Mouse (Mus musculus) intestine, embryonic 14.5 days (tissue): ENCODE measurements at regions not wholly inside any gene's neighbourhood (a gene's known extent, or its start where the extent isn't known, plus 50 kb on each side); places are given as distances from the start of the nearest gene placed in this dataset.

Experiments used
- ATAC-seq: fragments of 200-750 bp; cut with Nextera tagmentation; replicated peaks from 2 replicates; pipeline ENCODE4 v1.8.0; 2017; ENCODE audit warnings: low read depth, moderate number of reproducible peaks, moderate TSS enrichment, moderate library complexity; ENCODE audit not compliant: low FRiP score, low TSS enrichment
- DNase-seq: peaks from one replicate; pipeline ENCODE4 v3.0.0-alpha.2; 2018; ENCODE audit warnings: low spot score
- H3K27ac ChIP-seq: fragments of 300-500 bp; sonication (generic); 2 replicates; pipeline ENCODE4 v1.5.1; 2014; ENCODE audit warnings: low read depth, mild to moderate bottlenecking, control low read depth
- H3K27me3 ChIP-seq: fragments of 300-500 bp; sonication (generic); replicated peaks from 2 replicates; pipeline ENCODE4 v1.6.1; 2014; ENCODE audit warnings: low read length, control low read depth; ENCODE audit not compliant: control insufficient read depth, insufficient read depth
- H3K36me3 ChIP-seq: fragments of 300-500 bp; sonication (generic); 2 replicates; pipeline ENCODE4 v1.6.1; 2014; ENCODE audit warnings: low read length, control low read depth; ENCODE audit not compliant: control insufficient read depth, insufficient read depth
- H3K4me1 ChIP-seq: fragments of 300-500 bp; sonication (generic); replicated peaks from 2 replicates; pipeline ENCODE4 v1.6.1; 2014; ENCODE audit warnings: low read length, control low read depth, mixed read lengths; ENCODE audit not compliant: control insufficient read depth, insufficient read depth
- H3K4me2 ChIP-seq: fragments of 300-500 bp; sonication (generic); 2 replicates; pipeline ENCODE4 v1.6.1; 2014; ENCODE audit warnings: low read length
- H3K4me3 ChIP-seq: fragments of 300-500 bp; sonication (generic); 2 replicates; pipeline ENCODE4 v1.5.1; 2014; ENCODE audit warnings: low read depth, low read length, control low read depth, mixed read lengths
- H3K9ac ChIP-seq: fragments of 300-500 bp; sonication (generic); 2 replicates; pipeline ENCODE4 v1.6.1; 2014; ENCODE audit warnings: mild to moderate bottlenecking, low read length
- H3K9me3 ChIP-seq: fragments of 300-500 bp; sonication (generic); 2 replicates; pipeline ENCODE4 v1.6.1; 2016; ENCODE audit warnings: low read length, control low read depth; ENCODE audit not compliant: control insufficient read depth
- whole genome bisulfite sequencing: fragments of 180-500 bp; shearing (Covaris S2); extraction: QIAGEN DNeasy Blood & Tissue Kit; methylation state at CpG from one replicate; pipeline ENCODE4 v1.1.7; 2014; 5-methylcytosine and 5-hydroxymethylcytosine counted together

DNA sequence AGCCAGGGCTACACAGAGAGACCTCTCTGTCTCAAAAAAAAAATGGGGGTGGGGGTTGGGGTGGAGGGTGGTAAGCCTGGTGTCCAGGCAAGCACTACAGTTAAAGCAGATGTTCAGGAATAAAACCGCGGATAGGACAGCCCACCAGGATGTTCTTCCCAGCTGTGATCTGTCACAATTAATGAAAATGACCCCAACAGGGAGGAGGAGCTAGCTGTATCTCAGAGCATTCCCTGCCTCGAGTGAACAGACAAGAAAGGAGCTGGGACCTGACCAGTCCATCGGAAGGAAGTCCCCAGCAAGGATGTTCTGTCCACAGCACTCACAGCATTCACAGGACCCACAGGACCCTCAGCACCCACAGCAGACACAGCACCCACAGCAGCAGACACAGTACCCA, 80.4 kb downstream of the Utp6 start:
- no peak overlapping the region for H3K4me3 ChIP-seq
- H3K4me2 ChIP-seq: no peak overlapping the region
- no peak overlapping the region for H3K9ac ChIP-seq
- ATAC-seq: no peak
- H3K9me3 ChIP-seq: no peaks in the 10 kb centered on the region
- H3K27ac ChIP-seq: no peak overlapping the region
- no peak for DNase-seq
- no peaks in the 10 kb centered on the region for H3K36me3 ChIP-seq
- H3K4me1 ChIP-seq: peaks cover 5% of the 10 kb centered on the region; the same call in 1 of the 2 replicates
- H3K27me3 ChIP-seq: no peaks in the 10 kb centered on the region
- 46% methylated on average over 4 of the region's 4 CpGs for WGBS

DNA sequence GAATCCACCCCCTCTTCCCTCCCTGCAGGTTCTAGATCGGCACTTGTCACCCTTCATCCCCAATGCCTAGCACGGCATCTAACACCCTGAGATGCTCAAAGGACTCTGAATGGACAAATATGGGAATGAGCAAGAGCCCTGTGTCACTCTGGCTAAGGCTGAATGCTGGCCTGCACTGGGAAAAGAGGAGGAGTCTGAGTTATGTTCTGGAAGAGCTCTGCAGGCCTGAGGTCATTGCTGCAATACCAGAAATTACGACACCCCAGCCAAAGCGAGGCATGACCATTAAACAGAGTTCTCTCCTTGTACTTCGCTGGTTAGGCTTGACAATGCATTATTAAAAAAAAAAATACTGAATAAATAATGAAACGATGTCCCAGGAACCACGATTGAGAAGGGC, 84.1 kb downstream of the Utp6 start:
- H3K9ac ChIP-seq: no peak overlapping the region
- DNase-seq: no peak
- H3K27me3 ChIP-seq: no peaks in the 10 kb centered on the region
- peaks cover 5% of the 10 kb centered on the region; the same call in 1 of the 2 replicates for H3K4me1 ChIP-seq
- no peak overlapping the region for H3K4me2 ChIP-seq
- 48% methylated on average over 7 of the region's 7 CpGs for WGBS
- no peak for ATAC-seq
- H3K4me3 ChIP-seq: no peak overlapping the region
- H3K27ac ChIP-seq: peak overlapping the region; percentile 79
- H3K9me3 ChIP-seq: no peaks in the 10 kb centered on the region
- no peaks in the 10 kb centered on the region for H3K36me3 ChIP-seq

DNA sequence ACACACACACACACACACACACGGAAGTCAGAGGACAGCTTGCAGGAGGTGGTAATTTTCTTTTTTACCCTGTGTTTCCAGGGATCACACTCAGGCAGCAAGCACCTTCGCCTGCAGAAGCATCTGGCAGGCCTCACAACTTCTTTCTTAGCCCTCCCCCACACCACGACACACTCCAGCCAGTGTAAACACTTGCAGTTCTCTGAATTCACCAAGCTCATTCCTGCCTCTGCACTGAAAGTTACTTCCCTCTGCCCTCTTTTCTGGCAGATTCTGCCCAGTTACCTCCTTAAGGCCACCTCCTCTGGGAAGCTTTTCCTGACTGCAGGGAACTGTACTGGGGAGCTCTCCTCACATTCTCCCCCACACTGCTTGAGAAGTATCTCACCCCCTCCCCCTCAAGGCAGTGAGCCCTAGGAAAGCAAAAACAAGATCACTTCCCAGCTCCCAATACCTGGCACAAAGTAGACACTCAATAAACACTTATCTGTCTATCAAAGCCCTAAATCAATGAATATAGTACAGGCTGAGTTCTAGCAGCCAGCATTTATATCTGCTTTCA, 84.9 kb downstream of the Utp6 start:
- 0 out of 2 replicates have a peak overlapping the region, but pooled peaks have one; percentile 15 for H3K4me2 ChIP-seq
- H3K36me3 ChIP-seq: no peaks in the 10 kb centered on the region
- peak; percentile 64 for DNase-seq
- H3K9me3 ChIP-seq: no peaks in the 10 kb centered on the region
- H3K9ac ChIP-seq: no peak overlapping the region
- H3K27me3 ChIP-seq: no peaks in the 10 kb centered on the region
- H3K4me3 ChIP-seq: no peak overlapping the region
- H3K27ac ChIP-seq: peak overlapping the region; percentile 79
- ATAC-seq: no peak
- 14% methylated on average over 3 of the region's 3 CpGs for WGBS
- peaks cover 5% of the 10 kb centered on the region; the same call in 1 of the 2 replicates for H3K4me1 ChIP-seq

DNA sequence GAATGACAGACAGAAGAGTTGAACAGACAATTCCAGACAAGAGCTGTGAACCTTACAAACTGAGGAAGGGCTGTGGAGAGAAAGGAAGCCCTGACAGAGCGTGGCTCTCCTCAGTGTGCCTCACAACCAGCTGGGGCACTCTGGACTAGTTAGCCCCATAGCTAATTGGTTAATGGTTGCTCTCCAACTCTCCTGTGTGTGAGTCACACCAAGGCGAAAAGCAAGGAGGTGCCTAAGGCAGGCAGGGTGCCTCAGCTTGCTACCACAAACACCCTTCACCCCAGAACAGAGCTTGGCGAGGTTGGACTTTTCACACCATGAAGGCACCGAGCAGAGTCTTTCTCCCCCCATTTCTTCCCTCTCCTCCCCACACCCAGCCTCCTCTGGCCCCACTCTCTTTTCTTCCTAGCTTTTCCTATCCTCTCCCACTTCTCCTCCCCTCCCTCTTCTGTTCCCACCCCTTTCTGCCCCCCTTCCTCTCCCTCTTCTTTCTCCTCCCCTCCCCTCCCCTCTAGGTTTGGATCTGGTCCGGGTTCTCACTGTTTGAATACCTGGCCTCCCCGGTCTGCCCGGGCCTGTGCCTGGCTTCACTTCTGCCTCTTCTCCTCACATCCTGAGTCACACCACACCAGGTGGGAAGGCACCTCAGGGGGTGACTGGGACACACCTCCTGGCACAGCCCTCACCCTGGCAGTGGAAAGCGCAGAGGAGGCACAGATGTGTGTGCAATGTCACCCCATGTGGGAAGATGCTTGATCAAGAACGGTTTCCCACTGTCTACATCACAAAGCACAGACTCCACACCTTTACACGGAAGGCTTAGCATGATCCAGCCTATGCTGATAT, 90.2 kb downstream of the Utp6 start:
- DNase-seq: no peak
- H3K9me3 ChIP-seq: no peaks in the 10 kb centered on the region

DNA sequence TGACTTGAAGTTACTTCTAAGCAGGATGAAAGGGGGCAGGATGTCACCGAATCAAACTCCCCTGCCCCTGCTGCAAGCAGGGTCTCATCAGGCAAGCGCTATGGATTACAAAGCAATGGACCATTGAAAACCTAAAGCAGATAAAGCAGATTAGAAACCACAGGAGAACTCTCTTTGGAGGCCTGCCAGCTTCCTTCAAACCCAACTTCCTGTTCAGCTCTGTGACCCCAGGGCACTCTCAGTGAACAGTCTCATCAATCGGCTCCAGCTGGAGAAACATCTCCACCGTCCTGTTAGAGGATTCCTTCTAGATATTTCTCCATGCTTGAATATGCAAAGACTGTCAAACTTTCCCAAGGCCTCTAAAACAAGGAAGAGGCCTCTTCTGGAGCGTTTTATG, 92.0 kb downstream of the Utp6 start:
- DNase-seq: no peak
- WGBS: 43% methylated on average over 5 of the region's 5 CpGs
- Histone ChIP-seq H3K9me3 (no peaks in the 10 kb centered on the region), H3K9ac (no peak overlapping the region), H3K4me2 (no peak overlapping the region), H3K36me3 (no peaks in the 10 kb centered on the region), H3K27ac (no peak overlapping the region; the same call in 1 of the 2 replicates), H3K4me3 (no peak overlapping the region), H3K27me3 (no peaks in the 10 kb centered on the region), H3K4me1 (peaks cover 10% of the 10 kb centered on the region)
- ATAC-seq: no peak

More for the DNA sequence above, 90.2 kb downstream of the Utp6 start:
- Histone ChIP-seq H3K27ac (no peak overlapping the region), H3K9ac (no peak overlapping the region), H3K27me3 (no peaks in the 10 kb centered on the region), H3K4me3 (no peak overlapping the region), H3K4me1 (peaks cover 8% of the 10 kb centered on the region), H3K36me3 (no peaks in the 10 kb centered on the region), H3K4me2 (no peak overlapping the region)
- WGBS: 88% methylated on average over 10 of the region's 10 CpGs
- ATAC-seq: no peak

DNA sequence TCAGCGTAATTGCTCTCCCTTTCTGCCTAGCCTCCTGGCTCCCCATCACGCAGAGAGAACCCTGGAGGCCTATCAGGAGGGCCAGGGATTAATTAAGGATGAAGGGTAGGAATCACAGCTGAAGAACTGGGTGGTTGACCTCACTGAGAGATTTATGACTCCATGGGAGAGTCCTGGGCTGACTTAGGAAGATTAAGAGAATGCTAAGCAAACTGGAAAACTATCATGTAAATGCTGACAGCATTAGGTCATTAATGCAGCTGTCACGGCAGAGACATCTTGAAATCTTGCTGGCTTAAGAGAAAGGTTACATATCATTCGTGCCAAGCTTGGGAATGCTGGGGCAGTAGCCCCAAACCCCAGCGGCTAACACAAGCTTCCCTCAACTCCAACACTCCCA, 93.2 kb downstream of the Utp6 start:
- H3K4me1 ChIP-seq: peaks cover 13% of the 10 kb centered on the region
- H3K4me2 ChIP-seq: no peak overlapping the region
- H3K27me3 ChIP-seq: no peaks in the 10 kb centered on the region
- DNase-seq: no peak
- H3K9ac ChIP-seq: no peak overlapping the region
- H3K9me3 ChIP-seq: no peaks in the 10 kb centered on the region
- no peak overlapping the region for H3K4me3 ChIP-seq
- no peak for ATAC-seq
- H3K27ac ChIP-seq: no peak overlapping the region
- 44% methylated on average over 5 of the region's 5 CpGs for WGBS
- no peaks in the 10 kb centered on the region for H3K36me3 ChIP-seq

DNA sequence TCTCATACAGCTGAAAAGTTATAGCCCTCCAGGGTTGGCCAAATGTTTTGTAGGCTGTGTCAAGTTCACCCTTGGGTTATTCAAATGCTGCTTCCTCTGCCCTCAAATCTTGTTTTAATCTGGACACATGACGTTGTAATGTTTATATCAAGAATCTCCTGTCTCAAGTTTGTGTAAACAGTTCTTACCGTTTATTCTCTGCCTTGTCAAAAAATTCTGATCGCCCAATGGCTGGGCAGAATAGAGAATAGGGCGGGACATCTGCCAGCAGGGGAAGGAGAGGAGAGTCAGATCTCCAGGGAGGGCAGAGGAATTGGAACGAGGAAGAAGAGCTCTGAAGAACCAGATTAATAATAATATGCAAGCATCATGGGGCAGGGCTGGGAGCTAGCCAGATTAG, 97.4 kb downstream of the Utp6 start:
- WGBS: 36% methylated on average over 5 of the region's 5 CpGs
- H3K9me3 ChIP-seq: no peaks in the 10 kb centered on the region
- ATAC-seq: no peak
- no peaks in the 10 kb centered on the region for H3K36me3 ChIP-seq
- H3K4me3 ChIP-seq: no peak overlapping the region
- peaks cover 6% of the 10 kb centered on the region for H3K4me1 ChIP-seq
- H3K27me3 ChIP-seq: no peaks in the 10 kb centered on the region
- H3K9ac ChIP-seq: no peak overlapping the region
- H3K27ac ChIP-seq: no peak overlapping the region
- DNase-seq: no peak
- no peak overlapping the region for H3K4me2 ChIP-seq

DNA sequence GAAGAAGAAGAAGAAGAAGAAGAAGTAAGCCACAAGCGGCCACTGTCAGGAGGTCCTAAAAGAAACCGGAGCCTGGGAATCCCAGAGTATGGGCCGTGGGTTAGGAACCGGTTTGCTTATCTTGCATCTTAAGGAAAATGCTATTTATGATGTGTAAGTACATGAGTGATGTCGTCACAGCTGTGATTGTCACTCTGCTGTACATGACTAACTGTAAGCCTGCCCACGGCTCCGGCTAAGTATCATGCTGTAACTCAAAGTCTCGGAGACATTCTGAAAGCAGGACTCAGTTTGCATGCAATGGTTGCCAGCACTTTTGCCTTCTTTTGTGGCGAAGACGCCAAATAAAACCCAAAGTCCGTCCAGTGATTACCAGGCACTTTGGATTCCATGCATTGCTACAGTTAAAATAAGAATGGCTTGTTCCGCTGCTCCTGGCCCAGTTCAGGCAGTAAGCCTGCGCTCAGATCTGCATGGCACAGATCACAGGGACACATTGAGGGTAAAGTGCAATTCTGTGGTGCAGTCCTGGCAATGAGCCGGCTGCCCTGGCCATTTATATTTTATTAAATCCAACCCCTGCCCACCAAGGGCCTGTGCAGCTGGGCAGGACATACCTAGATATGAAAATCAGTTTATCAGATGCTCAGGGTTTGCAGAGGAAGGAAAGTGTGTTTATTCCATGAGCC, 98.6 kb downstream of the Utp6 start:
- H3K36me3 ChIP-seq: no peaks in the 10 kb centered on the region
- no peak for DNase-seq
- no peak overlapping the region for H3K9ac ChIP-seq
- ATAC-seq: no peak
- no peaks in the 10 kb centered on the region for H3K9me3 ChIP-seq
- no peak overlapping the region for H3K4me2 ChIP-seq
- no peak overlapping the region for H3K4me3 ChIP-seq
- no peaks in the 10 kb centered on the region for H3K27me3 ChIP-seq
- H3K27ac ChIP-seq: no peak overlapping the region
- 87% methylated on average over 14 of the region's 14 CpGs for WGBS
- peaks cover 5% of the 10 kb centered on the region; the same call in 1 of the 2 replicates for H3K4me1 ChIP-seq
